Mouse (Mus musculus): ENCODE measurements around the gene Srcin1. TPM values are rescaled to one million over a fixed set of nuclear protein-coding genes. Genes with fewer than 3 reads are reported as not detected.

Srcin1 gene
- total and polyA plus RNA-seq, 3 experiments: 0.15 to 0.49 (median 0.25) TPM

DNA sequence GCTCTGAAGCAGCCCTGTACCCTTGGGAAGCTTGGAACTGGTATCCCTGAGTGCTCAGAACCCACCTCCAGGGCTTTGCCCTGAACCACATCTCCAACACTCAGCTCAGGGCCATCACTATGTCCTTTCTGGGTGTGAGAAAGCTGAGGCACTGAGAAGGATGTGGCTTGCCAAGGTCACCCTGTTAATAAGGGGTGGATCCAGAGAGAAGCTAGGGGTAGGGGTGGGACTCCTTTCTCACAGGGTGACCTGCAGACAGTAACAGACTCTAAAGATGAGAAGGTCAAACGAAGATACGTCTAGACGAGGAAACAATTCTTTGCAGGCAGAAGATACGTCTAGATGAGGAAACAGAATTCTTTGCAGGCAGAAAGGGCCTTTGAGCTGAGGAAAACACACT, 73.1 kb downstream of the Srcin1 start:
- DNase-seq (ENCODE audit: low spot score) (no peak), ATAC-seq (ENCODE audit: extremely low read depth, insufficient number of reproducible peaks, low FRiP score, poor library complexity, severe bottlenecking) (no peak)
- Histone ChIP-seq H3K4me3 (ENCODE audit: low read depth, low read length) (no peak overlapping the region), H3K27me3 (ENCODE audit: insufficient read depth, low read length) (peaks cover 7% of the 10 kb centered on the region; the same call in 1 of the 2 replicates), H3K4me1 (ENCODE audit: insufficient read depth, low read depth, low read length) (no peaks in the 10 kb centered on the region), H3K9me3 (replicated peaks) (peaks cover 10% of the 10 kb centered on the region), H3K36me3 (replicated peaks) (peaks cover 31% of the 10 kb centered on the region)
- TF ChIP-seq POLR2AphosphoS5 (IDR thresholded peaks at IDR 0.05; ENCODE audit: insufficient replicate concordance, low read depth, low read length) (no peak), TAL1 (conservative IDR thresholded peaks at IDR 0.05; ENCODE audit: low read depth, low read length) (no peak), GATA2 (IDR thresholded peaks at IDR 0.05; ENCODE audit: borderline replicate concordance, low read depth, low read length) (no peak), GATA1 (IDR thresholded peaks at IDR 0.05; ENCODE audit: borderline replicate concordance, low read length) (no peak), CTCF (IDR thresholded peaks at IDR 0.05; ENCODE audit: low read depth, low read length) (no peak)

DNA sequence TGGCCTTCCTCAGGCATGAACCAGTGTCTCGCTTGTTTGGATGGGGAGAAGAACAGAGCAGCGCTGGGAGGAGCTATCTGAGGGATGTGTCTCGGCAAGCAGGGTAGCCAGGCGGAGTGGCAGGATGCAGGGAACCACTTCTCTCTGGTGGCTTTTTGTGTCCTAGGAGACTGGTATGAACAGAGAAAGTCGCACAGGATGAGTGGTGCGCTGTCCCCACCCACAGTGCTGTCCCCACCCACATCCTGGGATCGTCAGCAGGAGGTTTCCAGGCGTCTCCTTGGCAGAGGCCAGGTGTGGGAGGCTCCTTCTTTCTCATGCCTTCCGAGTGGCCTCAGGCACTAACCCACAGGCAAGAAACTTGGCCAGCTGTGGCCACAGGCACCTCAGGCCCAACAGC, 73.6 kb downstream of the Srcin1 start:
- no peak overlapping the region for H3K4me3 ChIP-seq (ENCODE audit: low read depth, low read length)
- H3K27me3 ChIP-seq (ENCODE audit: insufficient read depth, low read length): peaks cover 4% of the 10 kb centered on the region; the same call in 1 of the 2 replicates
- H3K4me1 ChIP-seq (ENCODE audit: insufficient read depth, low read depth, low read length): no peaks in the 10 kb centered on the region
- ATAC-seq (ENCODE audit: extremely low read depth, insufficient number of reproducible peaks, low FRiP score, poor library complexity, severe bottlenecking) (no peak), DNase-seq (ENCODE audit: low spot score) (no peak)
- peaks cover 10% of the 10 kb centered on the region for H3K9me3 ChIP-seq (replicated peaks)
- peaks cover 36% of the 10 kb centered on the region for H3K36me3 ChIP-seq (replicated peaks)
- TF ChIP-seq TAL1 (conservative IDR thresholded peaks at IDR 0.05; ENCODE audit: low read depth, low read length): no peak
- no peak for TF ChIP-seq CTCF (IDR thresholded peaks at IDR 0.05; ENCODE audit: low read depth, low read length)

- Histone ChIP-seq H3K36me3 (replicated peaks) (peaks cover 45% of the 10 kb centered on the region), H3K9me3 (replicated peaks) (peaks cover 10% of the 10 kb centered on the region), H3K4me1 (ENCODE audit: insufficient read depth, low read depth, low read length) (no peaks in the 10 kb centered on the region), H3K27me3 (ENCODE audit: insufficient read depth, low read length) (no peaks in the 10 kb centered on the region; the same call in 1 of the 2 replicates), H3K4me3 (ENCODE audit: low read depth, low read length) (no peak overlapping the region)
- DNase-seq (ENCODE audit: low spot score) (no peak), ATAC-seq (ENCODE audit: extremely low read depth, insufficient number of reproducible peaks, low FRiP score, poor library complexity, severe bottlenecking) (no peak)
- TF ChIP-seq GATA2 (IDR thresholded peaks at IDR 0.05; ENCODE audit: borderline replicate concordance, low read depth, low read length) (no peak), CTCF (IDR thresholded peaks at IDR 0.05; ENCODE audit: low read depth, low read length) (no peak), POLR2AphosphoS5 (IDR thresholded peaks at IDR 0.05; ENCODE audit: insufficient replicate concordance, low read depth, low read length) (no peak), TAL1 (conservative IDR thresholded peaks at IDR 0.05; ENCODE audit: low read depth, low read length) (no peak), GATA1 (IDR thresholded peaks at IDR 0.05; ENCODE audit: borderline replicate concordance, low read length) (no peak)
These were observed 75.1 kb downstream of the Srcin1 start for GRCm38 (mm10) chr11:97500720-97501448.

DNA sequence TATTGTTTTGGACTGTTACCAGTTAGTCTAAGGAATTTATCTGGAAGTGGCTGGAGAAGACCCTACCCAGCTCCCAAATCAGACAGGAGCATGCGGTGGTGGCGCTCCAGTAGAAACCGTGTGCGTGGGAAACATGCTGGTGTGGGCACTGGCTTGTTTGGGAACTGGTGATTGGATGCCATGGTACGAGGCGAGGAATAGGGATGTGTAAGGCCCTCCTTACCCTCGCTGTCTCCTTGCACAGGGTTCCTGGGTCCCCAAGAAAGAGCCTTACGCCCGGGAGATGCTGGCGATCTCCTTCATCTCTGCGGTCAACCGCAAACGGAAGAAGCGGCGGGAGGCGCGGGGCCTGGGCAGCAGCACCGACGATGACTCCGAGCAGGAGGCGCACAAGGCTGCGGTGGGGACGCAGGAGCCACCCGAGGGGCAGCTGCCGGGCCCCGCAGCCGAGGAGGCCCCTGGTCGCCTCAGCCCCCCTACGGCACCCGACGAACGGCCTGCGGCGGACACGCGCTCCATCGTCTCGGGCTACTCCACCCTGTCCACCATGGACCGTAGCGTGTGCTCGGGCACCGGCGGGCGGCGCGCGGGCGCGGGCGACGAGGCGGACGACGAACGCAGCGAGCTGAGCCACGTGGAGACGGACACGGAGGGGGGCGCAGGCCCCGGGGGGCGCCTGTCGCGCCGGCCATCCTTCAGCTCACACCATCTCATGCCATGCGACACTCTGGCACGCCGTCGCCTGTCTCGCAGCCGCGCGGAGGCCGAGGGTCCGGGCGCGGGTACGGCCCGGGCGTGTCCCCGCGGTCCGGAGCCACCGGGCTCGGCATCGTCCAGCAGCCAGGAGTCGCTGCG, 75.9 kb downstream of the Srcin1 start, which contains the start of gene 4933428G20Rik:
Gene 4933428G20Rik, minus strand, starts transcription at position 476 of the 855 bp plus-strand sequence.
- Histone ChIP-seq H3K36me3 (replicated peaks) (peaks cover 47% of the 10 kb centered on the region), H3K4me3 (ENCODE audit: low read depth, low read length) (no peak within 1 kb of the TSS)
- no peak for ATAC-seq (ENCODE audit: extremely low read depth, insufficient number of reproducible peaks, low FRiP score, poor library complexity, severe bottlenecking)

GRCm38 (mm10) chr11:97497543-97497942, 78.4 kb downstream of the Srcin1 start:
- Histone ChIP-seq H3K9me3 (replicated peaks) (peaks cover 10% of the 10 kb centered on the region), H3K4me3 (ENCODE audit: low read depth, low read length) (no peak overlapping the region), H3K36me3 (replicated peaks) (peaks cover 57% of the 10 kb centered on the region), H3K4me1 (ENCODE audit: insufficient read depth, low read depth, low read length) (no peaks in the 10 kb centered on the region), H3K27me3 (ENCODE audit: insufficient read depth, low read length) (no peaks in the 10 kb centered on the region; the same call in 1 of the 2 replicates)
- no peak for ATAC-seq (ENCODE audit: extremely low read depth, insufficient number of reproducible peaks, low FRiP score, poor library complexity, severe bottlenecking)
- TF ChIP-seq POLR2AphosphoS5 (IDR thresholded peaks at IDR 0.05; ENCODE audit: insufficient replicate concordance, low read depth, low read length) (no peak), TAL1 (conservative IDR thresholded peaks at IDR 0.05; ENCODE audit: low read depth, low read length) (no peak), CTCF (IDR thresholded peaks at IDR 0.05; ENCODE audit: low read depth, low read length) (no peak), GATA2 (IDR thresholded peaks at IDR 0.05; ENCODE audit: borderline replicate concordance, low read depth, low read length) (no peak), GATA1 (IDR thresholded peaks at IDR 0.05; ENCODE audit: borderline replicate concordance, low read length) (no peak)
- no peak for DNase-seq (ENCODE audit: low spot score)

More for the DNA sequence above, 75.9 kb downstream of the Srcin1 start, which contains the start of gene 4933428G20Rik:
- no peaks in the 10 kb centered on the region; the same call in 1 of the 2 replicates for H3K27me3 ChIP-seq (ENCODE audit: insufficient read depth, low read length)
- TF ChIP-seq TAL1 (conservative IDR thresholded peaks at IDR 0.05; ENCODE audit: low read depth, low read length) (no peak), POLR2AphosphoS5 (IDR thresholded peaks at IDR 0.05; ENCODE audit: insufficient replicate concordance, low read depth, low read length) (no peak), CTCF (IDR thresholded peaks at IDR 0.05; ENCODE audit: low read depth, low read length) (no peak)
- H3K4me1 ChIP-seq (ENCODE audit: insufficient read depth, low read depth, low read length): no peaks in the 10 kb centered on the region
- peaks cover 10% of the 10 kb centered on the region for H3K9me3 ChIP-seq (replicated peaks)
- no peak for DNase-seq (ENCODE audit: low spot score)

DNA sequence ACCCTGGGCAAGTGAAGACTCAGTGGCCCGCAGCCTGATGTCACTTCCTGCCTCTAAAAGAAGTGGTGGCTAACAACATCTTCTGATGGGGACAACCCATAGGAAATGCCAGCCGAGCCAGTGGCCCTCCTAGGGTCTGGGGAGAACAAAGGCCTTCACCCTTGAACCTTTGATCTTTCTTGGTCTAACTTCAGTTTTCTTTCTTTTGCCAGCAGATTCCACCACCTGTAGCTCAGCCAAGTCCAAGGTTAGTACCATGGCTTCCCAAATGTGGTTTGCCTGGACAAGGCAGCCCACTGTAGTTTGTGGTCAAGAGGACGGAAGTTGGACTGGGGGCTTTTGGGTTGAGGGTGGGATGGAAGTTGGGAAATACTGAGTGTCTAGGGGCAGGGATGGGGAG, 83.2 kb downstream of the Srcin1 start:
- no peaks in the 10 kb centered on the region for H3K27me3 ChIP-seq (ENCODE audit: insufficient read depth, low read length)
- ATAC-seq (ENCODE audit: extremely low read depth, insufficient number of reproducible peaks, low FRiP score, poor library complexity, severe bottlenecking) (no peak), DNase-seq (ENCODE audit: low spot score) (no peak)
- H3K9me3 ChIP-seq (replicated peaks): no peaks in the 10 kb centered on the region
- H3K4me1 ChIP-seq (ENCODE audit: insufficient read depth, low read depth, low read length): peaks cover 8% of the 10 kb centered on the region
- no peak overlapping the region for H3K4me3 ChIP-seq (ENCODE audit: low read depth, low read length)
- peaks cover 65% of the 10 kb centered on the region for H3K36me3 ChIP-seq (replicated peaks)
- no peak for TF ChIP-seq GATA1 (IDR thresholded peaks at IDR 0.05; ENCODE audit: borderline replicate concordance, low read length)
- no peak for TF ChIP-seq GATA2 (IDR thresholded peaks at IDR 0.05; ENCODE audit: borderline replicate concordance, low read depth, low read length)
- no peak for TF ChIP-seq POLR2AphosphoS5 (IDR thresholded peaks at IDR 0.05; ENCODE audit: insufficient replicate concordance, low read depth, low read length)
- no peak for TF ChIP-seq TAL1 (conservative IDR thresholded peaks at IDR 0.05; ENCODE audit: low read depth, low read length)
- TF ChIP-seq CTCF (IDR thresholded peaks at IDR 0.05; ENCODE audit: low read depth, low read length): no peak
